Mouse (Mus musculus) layer of hippocampus, adult 8-10 months (tissue): ENCODE data around the gene Rcl1. TPM values are rescaled to one million over a fixed set of nuclear protein-coding genes. Genes with fewer than 3 reads are reported as not detected.

ENCODE experiments used
- DNase-seq, 2 experiments: peaks; one replicate each; pipeline ENCODE4 v3.0.0; 2022; ENCODE audit warnings: low spot score in 2 of 2
- microRNA-seq, 2 experiments: library from miRNA; unstranded; fragments of <30 nt; microRNA quantifications; one replicate each; pipeline ENCODE4 v1.2.0; 2022
- total RNA-seq, 4 experiments: library from RNA; stranded (reverse); gene quantifications; 2 replicates each; pipeline ENCODE4 v1.2.4; 2022

The Rcl1 gene
- total RNA-seq, 4 experiments from 2014 or later: 20.0 to 22.3 (median 20.7) TPM

- DNase-seq: no peak
These were observed 48.9 kb downstream of the Rcl1 start for GRCm38 (mm10) chr19:29150038-29150437.

DNA sequence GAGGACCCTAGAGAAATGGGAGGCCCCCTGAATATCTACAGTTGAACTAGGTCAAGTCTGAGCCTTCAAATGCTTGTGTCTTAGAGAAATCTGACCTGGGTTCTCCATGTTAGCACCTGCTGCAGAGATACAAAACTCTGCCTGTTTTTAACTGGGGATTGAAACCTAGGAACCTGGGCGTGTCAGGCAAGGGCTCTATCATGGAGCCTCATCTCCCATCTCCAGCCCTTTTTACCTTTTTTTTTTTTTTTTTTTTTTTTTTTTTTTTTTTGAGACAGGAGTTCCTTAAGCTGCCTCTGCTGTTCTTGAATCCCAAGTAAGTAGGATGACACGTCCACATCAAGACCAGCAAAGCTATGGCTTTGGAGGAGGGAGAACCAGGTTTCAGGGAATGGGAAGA is 50.3 kb downstream of the Rcl1 start:
- DNase-seq: no peak

- no peak for DNase-seq
These were observed 54.4 kb downstream of the Rcl1 start for GRCm38 (mm10) chr19:29155552-29155951.

DNA sequence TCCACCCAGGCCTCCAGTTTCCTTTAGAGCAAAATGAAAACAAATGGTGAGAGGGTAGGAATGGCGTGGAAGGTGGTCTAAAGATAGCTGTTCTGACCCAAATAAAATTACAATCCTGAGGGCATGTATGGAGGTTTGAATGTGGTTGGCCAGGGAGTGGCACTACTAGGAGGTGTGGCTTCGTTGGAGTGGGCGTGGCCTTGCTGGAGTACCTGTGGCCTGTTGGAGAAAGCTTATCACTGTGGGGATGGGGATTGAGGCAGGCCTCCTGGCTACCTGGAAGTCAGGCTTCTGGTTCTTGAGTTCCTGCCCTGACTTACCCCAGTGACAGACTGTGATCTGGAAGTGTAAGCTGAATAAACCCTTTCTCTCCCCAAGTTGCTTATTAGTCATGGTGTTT is 55.2 kb downstream of the Rcl1 start:
- no peak for DNase-seq

- no peak for DNase-seq
These were observed 56.7 kb downstream of the Rcl1 start for GRCm38 (mm10) chr19:29157678-29158466.

GRCm38 (mm10) chr19:29158486-29158885 is 57.3 kb downstream of the Rcl1 start:
- no peak for DNase-seq

DNA sequence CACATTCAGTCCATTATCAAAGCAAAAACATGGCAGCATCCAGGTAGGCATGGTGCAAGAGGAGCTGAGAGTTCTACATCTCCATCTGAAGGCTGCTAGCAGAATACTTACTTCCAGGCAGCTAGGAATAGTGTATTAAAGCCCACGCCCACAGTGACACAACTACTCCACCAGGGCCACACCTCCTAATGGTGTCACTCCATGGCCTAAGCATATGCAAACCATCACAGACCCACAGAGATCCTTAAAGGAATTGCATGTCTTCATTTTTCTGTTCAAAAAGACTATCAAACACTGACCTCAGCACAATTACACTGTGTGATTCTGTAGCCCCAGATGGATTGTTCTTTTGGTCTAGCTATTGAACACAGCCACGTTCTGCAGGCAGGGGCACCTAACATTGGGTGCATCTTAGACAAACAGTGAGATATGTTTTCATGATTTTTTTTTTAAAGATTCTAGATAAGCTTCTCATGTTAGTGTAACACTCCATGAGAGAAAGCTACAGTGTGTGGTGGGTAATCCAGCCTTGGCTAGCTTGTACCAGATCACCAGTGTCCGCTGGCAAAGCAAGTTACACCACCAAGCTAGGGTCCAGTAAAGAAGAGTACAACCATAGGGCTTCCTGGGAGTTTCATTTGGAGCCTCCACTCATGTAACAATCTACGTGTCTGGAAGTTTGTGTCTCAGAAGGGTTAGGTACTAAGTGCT is 62.8 kb downstream of the Rcl1 start:
- DNase-seq: no peak

DNA sequence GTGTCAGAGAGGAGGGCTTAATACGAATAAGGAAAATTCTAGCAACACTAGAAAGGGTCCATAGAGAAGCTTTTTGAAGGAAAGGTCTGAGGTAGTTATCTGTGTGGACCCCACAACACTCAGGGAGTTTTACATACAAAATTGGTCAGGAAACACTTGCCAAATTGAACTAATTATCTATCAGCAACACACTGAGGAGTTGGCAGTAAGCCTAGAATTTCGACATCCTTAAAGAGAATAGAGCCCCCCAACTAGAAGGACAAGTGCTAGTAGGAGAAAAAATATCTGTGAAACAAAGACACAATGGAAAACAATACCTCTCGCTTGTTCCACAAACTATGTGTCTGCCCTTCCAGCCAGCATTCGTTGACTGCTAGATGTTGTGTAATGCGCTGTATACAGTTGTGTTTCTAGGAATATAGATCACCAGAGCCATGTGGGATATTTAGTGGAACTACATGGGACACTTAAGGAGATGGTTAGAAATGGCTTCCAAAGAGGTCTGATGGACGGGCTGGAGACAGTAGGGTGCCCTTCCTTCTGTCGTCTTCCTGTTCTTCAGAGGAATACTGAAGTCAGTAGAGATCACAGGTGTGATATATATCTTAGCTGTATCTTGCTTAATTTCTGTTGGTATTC is 63.5 kb downstream of the Rcl1 start:
- DNase-seq: no peak

DNA sequence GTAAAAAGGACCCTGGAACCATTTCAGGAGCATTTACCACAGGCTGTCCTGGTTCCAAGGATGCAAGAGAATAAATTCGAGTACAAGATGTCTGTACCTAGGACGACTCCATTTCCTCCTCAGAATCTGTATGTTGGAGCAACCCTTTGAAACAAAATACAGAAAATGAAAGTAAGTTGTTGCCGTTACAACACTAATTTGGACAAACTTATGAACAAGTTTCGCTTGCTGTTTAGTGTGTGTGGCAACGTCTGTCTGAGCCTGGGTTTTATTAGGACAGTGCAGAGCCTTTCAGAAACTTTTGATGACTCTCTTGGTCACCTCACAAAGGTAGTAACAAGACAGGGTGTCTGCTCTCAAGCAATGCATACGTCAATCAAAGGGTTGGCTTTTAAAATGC is 66.8 kb downstream of the Rcl1 start:
- no peak for DNase-seq

GRCm38 (mm10) chr19:29180336-29180735 is 79.2 kb downstream of the Rcl1 start:
- DNase-seq: no peak

GRCm38 (mm10) chr19:29182166-29182565 is 81.0 kb downstream of the Rcl1 start:
- no peak for DNase-seq

- no peak for DNase-seq
These were observed 83.9 kb downstream of the Rcl1 start for GRCm38 (mm10) chr19:29185122-29185521.

DNA sequence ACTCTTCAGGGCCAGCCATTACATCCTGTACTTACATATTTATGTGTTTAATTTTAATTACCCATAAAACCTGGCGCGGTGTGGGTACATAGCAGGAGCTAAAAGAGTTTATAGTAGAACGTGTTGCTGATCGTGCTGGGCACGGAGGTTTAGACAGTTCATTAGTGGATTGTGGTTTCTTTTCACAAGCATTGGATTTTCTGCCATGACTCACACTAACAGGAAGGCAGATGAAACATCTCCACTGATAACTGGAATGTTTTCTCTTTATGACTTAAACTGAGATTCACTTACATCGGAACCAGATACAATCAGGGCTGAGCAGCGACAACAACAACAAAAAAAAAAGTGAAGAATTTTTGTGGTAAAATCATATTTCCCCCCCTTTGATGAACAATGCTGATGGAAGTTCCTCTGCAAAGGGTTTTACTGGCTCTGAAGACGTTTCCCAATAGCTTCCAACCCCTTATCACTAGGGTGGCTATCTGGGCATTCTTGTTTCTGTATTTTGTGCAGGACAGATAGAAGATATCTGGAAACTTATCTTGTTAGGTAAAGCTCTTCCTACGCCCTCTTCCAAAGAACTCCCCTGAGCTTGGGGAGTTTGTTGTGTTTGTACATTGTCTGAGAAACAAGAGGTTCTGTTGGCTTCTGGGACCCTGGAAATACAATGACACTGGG is 84.5 kb downstream of the Rcl1 start:
- DNase-seq: no peak

DNA sequence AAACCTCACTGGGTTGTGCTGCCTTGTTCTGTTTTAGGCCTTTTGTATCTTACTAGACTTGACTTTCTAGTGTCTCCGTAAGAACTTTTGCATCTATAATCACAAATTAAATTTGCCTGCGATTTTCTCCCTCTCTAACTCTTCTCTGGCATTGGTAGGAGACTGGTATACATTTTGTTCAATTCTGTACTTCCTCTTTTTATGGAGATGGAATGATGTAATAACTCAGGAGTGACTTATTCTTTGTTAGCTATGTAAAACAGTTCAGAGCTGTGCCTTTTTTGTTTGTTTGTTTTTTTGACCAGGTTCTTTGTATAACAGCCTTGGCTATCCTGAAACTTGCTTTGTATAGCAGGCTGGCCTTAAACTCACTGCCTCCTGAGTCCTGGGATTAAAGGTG is 87.7 kb downstream of the Rcl1 start:
- no peak for DNase-seq

Small RNA genes lying within 50 kb of the gene (microRNA-seq; reads per million reads assigned to microRNA genes)
- 323 to 570 reads per million in 2 experiments for gene Mir101b

Other genes with a start within 250 kb of the Rcl1 start
- gene Plpp6, start 137.4 kb upstream of the Rcl1 start, total RNA-seq: 10 to 100 TPM; 50.5 to 57.9 (median 52.1) TPM
- gene 4430402I18Rik, start 133.6 kb upstream of the Rcl1 start, total RNA-seq: 10 to 100 TPM in 1 of 4 experiments, 1 to 10 TPM in 3; 4.8 to 11.1 (median 6.9) TPM
- gene Cdc37l1, start 111.0 kb upstream of the Rcl1 start, total RNA-seq: 100 to 1,000 TPM; 110 to 130 (median 117) TPM
- 10 to 100 TPM; 49.3 to 55.6 (median 52.0) TPM for gene Ak3, start 53.4 kb upstream of the Rcl1 start, total RNA-seq
- gene Jak2, start 150.5 kb downstream of the Rcl1 start, total RNA-seq: 10 to 100 TPM; 30.1 to 33.5 (median 31.4) TPM
- gene Insl6, start 224.0 kb downstream of the Rcl1 start, total RNA-seq: 1 to 10 TPM in 1 of 4 experiments, under 1 TPM in 2, not detected in 1; 0.94 to 1.3 (median 0.97) TPM
- gene Rln1, start 233.3 kb downstream of the Rcl1 start, total RNA-seq: 1 to 10 TPM; 1.3 to 2.4 (median 1.8) TPM